23 mouse cellular contexts compared by ENCODE assay signal in genomic region chr5:119580798-119581197, GRCm38 (mm10).
"Had no signal": no experiment of that assay in that cellular context is flagged by ENCODE, and none has a peak within 500 bp of the region (broad histone marks: within the 10 kb centered on the region; RNA-seq: fewer than 3 reads in every experiment).

No protein-coding gene starts in this region.

- H3K4me3 ChIP-seq: heart, adult 2 months; heart, embryonic 13.5 days; heart, embryonic 15.5 days; hindbrain, embryonic 13.5 days; hindbrain, embryonic 15.5 days; kidney, embryonic 15.5 days; limb, embryonic 13.5 days; limb, embryonic 15.5 days had no signal

- ATAC-seq: hindbrain, postnatal 0 days had no signal

- H3K4me2 ChIP-seq: heart, embryonic 13.5 days; heart, embryonic 15.5 days; hindbrain, embryonic 13.5 days; hindbrain, embryonic 15.5 days; kidney, embryonic 15.5 days; limb, embryonic 13.5 days; limb, embryonic 15.5 days had no signal

- H3K36me3 ChIP-seq: heart, embryonic 13.5 days; heart, embryonic 15.5 days; hindbrain, embryonic 13.5 days; hindbrain, embryonic 15.5 days; kidney, embryonic 15.5 days; limb, embryonic 13.5 days; limb, embryonic 15.5 days had no signal

- DNase-seq: gastrocnemius, postnatal 14 days; gastrocnemius, postnatal 36 days; heart, adult 11 months; heart, adult 2 months; heart, postnatal 14 days; heart, postnatal 36 days; kidney, adult 11 months; kidney, adult 2 months; kidney, adult 9 months; kidney, postnatal 10 days; kidney, postnatal 25 days; kidney, postnatal 4 days; layer of hippocampus, adult 9-11 months; layer of hippocampus, postnatal 36 days; left cerebral cortex, postnatal 4 days had no signal

- H3K9ac ChIP-seq: heart, embryonic 13.5 days; heart, embryonic 15.5 days; hindbrain, embryonic 13.5 days; hindbrain, embryonic 15.5 days; kidney, embryonic 15.5 days; limb, embryonic 13.5 days; limb, embryonic 15.5 days had no signal

- H3K27me3 ChIP-seq: heart, embryonic 13.5 days; hindbrain, embryonic 13.5 days; hindbrain, embryonic 15.5 days; kidney, embryonic 15.5 days; limb, embryonic 15.5 days had no signal

- H3K4me1 ChIP-seq: hindbrain, embryonic 13.5 days; hindbrain, embryonic 15.5 days; kidney, embryonic 15.5 days; limb, embryonic 13.5 days; limb, embryonic 15.5 days had no signal

- H3K27ac ChIP-seq: heart, adult 2 months; heart, embryonic 13.5 days; heart, embryonic 15.5 days; hindbrain, embryonic 13.5 days; hindbrain, embryonic 15.5 days; hindbrain, postnatal 0 days; kidney, embryonic 15.5 days; limb, embryonic 13.5 days; limb, embryonic 15.5 days had no signal

- H3K9me3 ChIP-seq: heart, embryonic 13.5 days; heart, embryonic 15.5 days; hindbrain, embryonic 13.5 days; hindbrain, embryonic 15.5 days; kidney, embryonic 15.5 days; limb, embryonic 15.5 days had no signal
